Mouse (Mus musculus) heart, embryonic 14.5 days (tissue): Measurements from ENCODE around the gene 1810009A15Rik. TPM values are rescaled to one million over a fixed set of nuclear protein-coding genes. Genes with fewer than 3 reads are reported as not detected.

Experiments used
- ATAC-seq: fragments of 200-750 bp; cut with Nextera tagmentation; 2 replicates; pipeline ENCODE4 v1.8.0; 2017; ENCODE audit warnings: low read depth, moderate TSS enrichment; ENCODE audit not compliant: insufficient number of reproducible peaks, insufficient read depth, low FRiP score
- H3K27ac ChIP-seq, 2 experiments: fragments of 200-500 bp in 1 of 2; fragments of 300-500 bp in 1 of 2; sonication (generic) in 1 of 2; replicated peaks in 1 of 2; 2 replicates each; pipeline ENCODE4 v1.5.1; 2012 to 2014; ENCODE audit warnings: low read depth in 2 of 2, low read length in 2 of 2, control low read depth in 1 of 2, mild to moderate bottlenecking in 1 of 2, mixed read lengths in 1 of 2; ENCODE audit not compliant: control insufficient read depth in 1 of 2, insufficient read depth in 1 of 2
- H3K27me3 ChIP-seq: fragments of 300-500 bp; sonication (generic); 2 replicates; pipeline ENCODE4 v1.6.1; 2014; ENCODE audit warnings: mild to moderate bottlenecking, low read length, control low read depth; ENCODE audit not compliant: control insufficient read depth, insufficient read depth
- H3K36me3 ChIP-seq: fragments of 300-500 bp; sonication (generic); 2 replicates; pipeline ENCODE4 v1.6.1; 2014; ENCODE audit warnings: mild to moderate bottlenecking, control low read depth, low read length, mixed read lengths; ENCODE audit not compliant: control insufficient read depth, insufficient read depth
- H3K4me1 ChIP-seq, 2 experiments: fragments of 200-500 bp in 1 of 2; fragments of 300-500 bp in 1 of 2; sonication (generic) in 1 of 2; 2 replicates each; pipeline ENCODE4 v1.6.1; 2012 to 2014; ENCODE audit warnings: low read length in 2 of 2, control low read depth in 1 of 2, mixed read lengths in 1 of 2; ENCODE audit not compliant: control insufficient read depth in 2 of 2, insufficient read depth in 2 of 2
- H3K4me2 ChIP-seq: fragments of 300-500 bp; sonication (generic); 2 replicates; pipeline ENCODE4 v1.6.1; 2014; ENCODE audit warnings: mild to moderate bottlenecking, low read length
- H3K4me3 ChIP-seq, 2 experiments: fragments of 200-500 bp in 1 of 2; fragments of 300-500 bp in 1 of 2; sonication (generic) in 1 of 2; 2 replicates each; pipeline ENCODE4 v1.5.1; 2012 to 2014; ENCODE audit warnings: low read length in 2 of 2, mild to moderate bottlenecking in 2 of 2, control low read depth in 1 of 2, low read depth in 1 of 2, moderate library complexity in 1 of 2; ENCODE audit not compliant: control insufficient read depth in 1 of 2, insufficient read depth in 1 of 2
- H3K9ac ChIP-seq: fragments of 300-500 bp; sonication (generic); 2 replicates; pipeline ENCODE4 v1.6.1; 2014; ENCODE audit warnings: mild to moderate bottlenecking, low read length
- H3K9me3 ChIP-seq: fragments of 300-500 bp; sonication (generic); 2 replicates; pipeline ENCODE4 v1.6.1; 2016; ENCODE audit warnings: low read length, control low read depth; ENCODE audit not compliant: control insufficient read depth
- WGBS: fragments of 180-500 bp; shearing (Covaris S2); extraction: QIAGEN DNeasy Blood & Tissue Kit; methylation state at CpG from one replicate; pipeline ENCODE4 v1.1.7; 2014; 5-methylcytosine and 5-hydroxymethylcytosine counted together
- polyA plus RNA-seq: library from polyadenylated mRNA; unstranded; fragments of >200 nt; fragmentation: Nextera tagmentation; extraction: Ambion mirVana; gene quantifications from 2 replicates; pipeline ENCODE4 v1.2.1, GENCODE M21; 2014

The 1810009A15Rik gene
- polyA plus RNA-seq, 1 experiment from 2014 or later, result 53.7 TPM

DNA sequence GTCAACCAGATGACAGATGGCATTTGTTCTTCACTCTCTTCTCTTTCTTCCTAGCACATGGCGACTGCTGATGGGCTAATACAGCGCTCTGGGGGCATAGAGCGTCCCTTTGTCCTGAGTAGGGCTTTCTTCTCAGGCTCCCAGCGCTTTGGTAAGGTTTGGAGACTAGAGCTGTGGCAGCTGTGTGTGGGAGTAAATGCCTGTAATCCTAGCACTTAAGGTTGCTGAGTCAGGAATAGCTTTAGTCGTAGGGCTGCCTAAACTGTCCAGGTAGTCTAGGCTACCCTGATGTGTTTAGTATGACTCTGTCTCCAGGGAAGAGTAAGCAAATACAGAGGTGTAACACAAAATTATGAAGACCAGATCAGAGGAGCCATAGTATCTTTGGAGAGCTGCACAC, 23.2 kb downstream of the 1810009A15Rik start:
- ATAC-seq, result no peak
- H3K9me3 ChIP-seq, result no peaks in the 10 kb centered on the region
- WGBS, result 88% methylated on average over 5 of the region's 5 CpGs
- H3K4me2 ChIP-seq, result no peak overlapping the region
- no peaks in the 10 kb centered on the region for H3K27me3 ChIP-seq
- no peak overlapping the region for H3K9ac ChIP-seq
- no peaks in the 10 kb centered on the region for H3K4me1 ChIP-seq
- peaks cover 100% of the 10 kb centered on the region for H3K36me3 ChIP-seq
- H3K27ac ChIP-seq, result no peak overlapping the region
- no peak overlapping the region for H3K4me3 ChIP-seq

DNA sequence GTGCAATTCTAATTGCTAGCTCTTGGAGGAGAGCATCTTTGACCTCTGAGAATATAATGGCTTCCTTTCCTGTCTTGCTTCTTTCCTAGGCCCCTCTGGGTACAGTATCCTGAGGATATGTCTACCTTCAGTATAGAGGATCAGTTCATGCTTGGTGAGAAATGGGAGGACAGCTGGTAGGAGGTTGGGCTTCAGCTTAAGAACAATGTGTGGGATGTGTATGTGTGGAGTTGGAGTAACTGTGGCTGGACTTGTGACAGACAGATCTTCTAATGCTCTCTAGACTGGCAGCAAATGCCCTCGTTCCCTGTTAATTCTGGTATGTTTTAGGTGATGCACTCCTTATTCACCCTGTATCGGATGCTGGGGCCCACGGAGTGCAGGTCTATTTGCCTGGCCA, 25.6 kb downstream of the 1810009A15Rik start:
- Histone ChIP-seq H3K4me1 (no peaks in the 10 kb centered on the region), H3K36me3 (peaks cover 80% of the 10 kb centered on the region), H3K9ac (no peak overlapping the region), H3K9me3 (no peaks in the 10 kb centered on the region), H3K4me3 (no peak overlapping the region), H3K4me2 (no peak overlapping the region), H3K27me3 (no peaks in the 10 kb centered on the region), H3K27ac (no peak overlapping the region)
- ATAC-seq, result no peak
- WGBS, result 96% methylated on average over 3 of the region's 3 CpGs

DNA sequence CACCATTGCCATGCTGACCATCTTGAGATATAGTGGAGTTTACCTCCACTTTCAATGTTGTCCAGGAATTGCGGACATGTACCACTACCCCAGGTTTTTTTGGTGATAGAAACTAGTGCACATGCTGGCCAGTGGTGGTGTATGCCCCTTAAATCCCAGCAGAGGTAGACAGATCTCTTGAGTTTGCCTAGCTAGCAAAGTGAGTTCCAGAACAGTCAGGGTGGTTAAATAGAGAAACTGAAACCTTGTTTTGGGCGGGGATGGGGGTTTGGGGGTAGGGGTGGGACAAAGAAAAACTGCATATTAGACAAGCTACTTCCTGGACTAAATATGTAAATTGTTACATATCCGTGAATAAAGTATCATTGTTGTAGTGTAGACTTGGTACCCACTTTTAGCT, 30.3 kb downstream of the 1810009A15Rik start:
- no peaks in the 10 kb centered on the region for H3K27me3 ChIP-seq
- H3K4me1 ChIP-seq, result peaks cover 2 to 9% of the 10 kb centered on the region in 2 experiments; a peak in 3 of 4 replicates
- no peak overlapping the region for H3K4me2 ChIP-seq
- H3K9me3 ChIP-seq, result no peaks in the 10 kb centered on the region
- ATAC-seq, result no peak
- H3K4me3 ChIP-seq, result no peak overlapping the region
- H3K36me3 ChIP-seq, result peaks cover 47% of the 10 kb centered on the region
- WGBS, result 87% methylated on average over 3 of the region's 3 CpGs
- no peak overlapping the region for H3K9ac ChIP-seq
- H3K27ac ChIP-seq, result no peak overlapping the region

DNA sequence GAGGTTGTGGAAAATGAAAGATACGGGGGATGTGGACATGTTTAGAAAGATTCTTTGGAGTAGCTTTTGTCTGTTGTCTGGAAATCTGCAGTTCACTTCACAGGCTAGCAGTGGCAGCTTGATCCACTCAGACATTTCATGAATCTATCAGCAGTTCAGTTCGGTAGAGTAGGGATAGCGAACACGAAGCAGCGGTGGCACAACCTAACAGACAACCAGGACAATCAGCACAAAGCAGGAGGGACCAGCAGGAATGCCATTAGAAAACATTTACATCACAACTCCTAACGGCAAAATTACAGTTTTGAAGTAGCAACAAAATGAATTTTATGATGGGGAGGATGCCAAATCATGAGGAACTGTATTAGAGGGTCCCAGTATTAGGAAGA, 31.0 kb downstream of the 1810009A15Rik start:
- H3K9me3 ChIP-seq, result no peaks in the 10 kb centered on the region
- no peak for ATAC-seq
- H3K4me2 ChIP-seq, result peak overlapping the region; percentile 89
- no peaks in the 10 kb centered on the region for H3K27me3 ChIP-seq
- WGBS, result 53% methylated on average over 6 of the region's 6 CpGs
- H3K27ac ChIP-seq, result peak overlapping the region; percentile 80 to 87
- peak overlapping the region in 1 of 2 experiments; percentile 71; a peak in 2 of 4 replicates for H3K4me3 ChIP-seq
- H3K36me3 ChIP-seq, result peaks cover 46% of the 10 kb centered on the region
- H3K9ac ChIP-seq, result peak overlapping the region; percentile 89
- H3K4me1 ChIP-seq, result peaks cover 2 to 9% of the 10 kb centered on the region in 2 experiments; a peak in 3 of 4 replicates

DNA sequence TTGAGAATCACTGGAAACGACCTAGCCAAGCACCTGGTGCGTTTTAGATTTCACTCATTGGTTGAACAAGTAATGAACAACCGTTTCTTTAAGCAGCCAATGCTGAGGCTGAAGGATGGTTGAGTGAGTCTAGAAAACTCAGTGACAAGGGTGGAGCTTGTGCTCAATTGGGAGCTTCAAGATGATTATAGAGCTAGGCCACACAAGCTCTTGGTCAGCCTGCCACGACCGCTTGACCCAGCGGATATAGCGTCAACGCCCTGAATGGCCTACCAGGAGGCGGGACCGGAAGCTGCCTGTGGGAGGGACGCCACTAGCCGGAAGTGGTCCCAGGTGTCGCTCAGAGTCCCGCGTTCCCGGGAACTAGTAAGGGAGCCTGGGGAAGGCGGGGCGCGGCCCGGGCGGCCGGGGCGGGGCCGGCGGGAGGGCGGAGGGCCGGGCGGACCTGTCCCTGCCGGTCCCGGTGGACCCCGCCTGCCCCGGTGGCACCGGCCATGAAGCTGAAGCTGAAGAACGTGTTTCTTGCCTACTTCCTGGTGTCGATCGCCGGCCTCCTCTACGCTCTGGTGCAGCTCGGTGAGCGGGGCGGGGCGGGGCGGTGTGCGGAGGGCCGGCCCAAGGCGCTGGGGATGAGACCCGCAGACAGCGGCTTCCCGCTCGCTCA, 31.6 kb downstream of the 1810009A15Rik start, which contains the start of gene B3gat3:
Gene B3gat3, plus strand, starts transcription at position 302 of the 664 bp plus-strand sequence.
- WGBS, result 3% methylated on average over 40 of the region's 50 CpGs
- H3K4me1 ChIP-seq, result peaks cover 2 to 9% of the 10 kb centered on the region in 2 experiments; a peak in 3 of 4 replicates
- peak within 1 kb of the TSS; percentile 89 for H3K4me2 ChIP-seq

DNA sequence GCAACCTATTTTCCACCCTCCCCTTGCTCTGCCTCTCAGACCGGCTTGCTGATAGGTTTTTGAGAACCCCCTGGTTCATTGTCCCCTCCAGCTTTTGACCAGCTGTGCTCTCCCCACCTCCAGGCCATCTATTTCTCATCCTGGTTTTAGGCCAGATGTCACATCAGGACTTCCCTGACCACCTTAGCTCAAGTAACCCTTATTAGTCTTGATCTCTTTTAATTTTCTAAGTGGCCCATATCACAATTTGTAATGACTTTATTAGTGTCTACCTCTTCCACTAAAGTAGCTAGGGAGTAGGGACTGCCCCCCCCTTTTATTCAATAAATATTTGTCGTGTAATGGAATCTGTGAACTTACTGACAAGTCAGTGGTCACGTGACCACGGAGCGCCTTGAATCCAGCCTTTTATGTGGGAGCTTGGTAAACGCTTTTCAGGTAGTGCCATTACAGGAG, 32.2 kb downstream of the 1810009A15Rik start:
- WGBS, result 3% methylated on average over 6 of the region's 6 CpGs
- Histone ChIP-seq H3K4me2 (peak overlapping the region; percentile 89), H3K27ac (peak overlapping the region; percentile 79 to 87), H3K9me3 (no peaks in the 10 kb centered on the region), H3K27me3 (no peaks in the 10 kb centered on the region), H3K36me3 (peaks cover 41% of the 10 kb centered on the region), H3K4me3 (peak overlapping the region; percentile 71 to 92), H3K9ac (peak overlapping the region; percentile 89), H3K4me1 (peaks cover 2 to 9% of the 10 kb centered on the region in 2 experiments; a peak in 3 of 4 replicates)
- peak; percentile 4; the same call in 1 of the 2 replicates for ATAC-seq

More for the DNA sequence above, 31.6 kb downstream of the 1810009A15Rik start, which contains the start of gene B3gat3:
- peak within 1 kb of the TSS; percentile 71 to 92 for H3K4me3 ChIP-seq
- H3K27ac ChIP-seq, result peak within 1 kb of the TSS; percentile 80 to 87
- no peaks in the 10 kb centered on the region for H3K27me3 ChIP-seq
- H3K9ac ChIP-seq, result peak within 1 kb of the TSS; percentile 89
- H3K9me3 ChIP-seq, result no peaks in the 10 kb centered on the region
- peak; percentile 95 for ATAC-seq
- H3K36me3 ChIP-seq, result peaks cover 41% of the 10 kb centered on the region

DNA sequence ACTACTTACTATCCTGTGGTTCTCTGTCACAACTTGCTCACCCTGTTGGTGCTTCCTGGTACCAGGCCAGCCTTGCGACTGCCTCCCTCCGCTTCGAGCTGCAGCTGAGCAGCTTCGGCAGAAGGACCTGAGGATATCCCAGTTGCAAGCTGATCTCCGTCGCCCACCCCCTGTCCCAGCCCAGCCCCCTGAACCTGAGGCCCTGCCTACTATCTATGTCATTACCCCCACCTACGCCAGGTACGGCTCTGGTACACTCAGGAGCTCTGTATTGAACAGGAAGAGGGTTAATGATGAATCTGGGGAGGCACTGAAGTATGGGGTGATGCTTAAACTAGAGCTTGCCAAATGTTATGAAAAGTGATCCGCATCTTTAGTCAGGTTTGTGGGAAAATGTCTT, 33.1 kb downstream of the 1810009A15Rik start:
- Histone ChIP-seq H3K4me1 (peaks cover 2 to 9% of the 10 kb centered on the region in 2 experiments; a peak in 3 of 4 replicates), H3K27ac (no peak overlapping the region), H3K9ac (no peak overlapping the region), H3K4me2 (peak overlapping the region; percentile 89), H3K9me3 (no peaks in the 10 kb centered on the region), H3K4me3 (no peak overlapping the region), H3K36me3 (peaks cover 41% of the 10 kb centered on the region), H3K27me3 (no peaks in the 10 kb centered on the region)
- 80% methylated on average over 9 of the region's 9 CpGs for WGBS
- ATAC-seq, result no peak
